Mouse (Mus musculus) erythroblast, adult 5-6 weeks (primary cell): ENCODE measurements around the gene Olfr1495. TPM values are rescaled to one million over a fixed set of nuclear protein-coding genes. Genes with fewer than 3 reads are reported as not detected.
"Not testable (repeated sequence)": the region's sequence is repeated elsewhere in the genome, so short reads cannot be mapped to it uniquely, and the experiment has no call there.

Experiments used
- ATAC-seq: replicated peaks from 2 replicates; pipeline ENCODE4 v1.8.0; 2016; ENCODE audit warnings: moderate number of reproducible peaks, mild to moderate bottlenecking, moderate TSS enrichment, inconsistent platforms; ENCODE audit not compliant: poor library complexity, low FRiP score, severe bottlenecking
- total RNA-seq, 2 experiments: library from RNA; stranded (forward) in 1 of 2; stranded (reverse) in 1 of 2; fragments of 150-400 nt in 1 of 2; fragments of 200-764, 138-1000 nt in 1 of 2; gene quantifications; 2 replicates each; pipeline versions ENCODE4 v1.2.3 to v1.2.4; 2015 to 2017; ENCODE audit warnings: low replicate concordance in 2 of 2

Olfr1495 gene
- total RNA-seq (2015; ENCODE audit: low replicate concordance) (not detected in 2 replicates), total RNA-seq (2017; ENCODE audit: low replicate concordance) (not detected in 2 replicates)

GRCm38 (mm10) chr19:13764306-13764705 is at the start of gene Olfr1495:
TSS of gene Olfr1495 (plus strand) at chr19:13764606.
- ATAC-seq, result no peak

GRCm38 (mm10) chr19:13722978-13723377 is 41.4 kb upstream of the Olfr1495 start, which contains the start of gene Olfr1493-ps1:
TSS of gene Olfr1493-ps1 (plus strand) at chr19:13723278.
- ATAC-seq, result no peak

GRCm38 (mm10) chr19:13739428-13739827 is 25.0 kb upstream of the Olfr1495 start, which contains the start of gene Olfr1494:
TSS of gene Olfr1494 (plus strand) at chr19:13739728.
- no peak for ATAC-seq

GRCm38 (mm10) chr19:13749366-13749765 is 15.0 kb upstream of the Olfr1495 start:
- ATAC-seq, result no peak

- ATAC-seq, result no peak
Observed at GRCm38 (mm10) chr19:13768565-13769276, 4.3 kb downstream of the Olfr1495 start.

GRCm38 (mm10) chr19:13777578-13777977 is 13.2 kb downstream of the Olfr1495 start, which contains the start of gene Olfr1496:
TSS of gene Olfr1496 (plus strand) at chr19:13777878.
- ATAC-seq, result no peak

GRCm38 (mm10) chr19:13798102-13798501 is 33.7 kb downstream of the Olfr1495 start, which contains the start of gene Olfr1497:
TSS of gene Olfr1497 (minus strand) at chr19:13798202.
- no peak for ATAC-seq

- not testable (repeated sequence) for ATAC-seq
Observed at GRCm38 (mm10) chr19:13805486-13805885, 41.1 kb downstream of the Olfr1495 start.

- ATAC-seq, result no peak
Observed at GRCm38 (mm10) chr19:13812823-13813222, 48.4 kb downstream of the Olfr1495 start.

GRCm38 (mm10) chr19:13818827-13819226 is 54.4 kb downstream of the Olfr1495 start:
- ATAC-seq, result no peak

GRCm38 (mm10) chr19:13819347-13819746 is 54.9 kb downstream of the Olfr1495 start, which contains the start of gene Olfr1499:
TSS of gene Olfr1499 (minus strand) at chr19:13819447.
- no peak for ATAC-seq

Other genes starting within 250 kb of the Olfr1495 start
- gene Olfr1480, start 236.7 kb upstream of the Olfr1495 start, total RNA-seq (2015; ENCODE audit: low replicate concordance), result not detected in 2 replicates
- gene Olfr1480, start 236.7 kb upstream of the Olfr1495 start, total RNA-seq (2017; ENCODE audit: low replicate concordance), result not detected in 2 replicates
- gene Olfr1484, start 181.1 kb upstream of the Olfr1495 start, total RNA-seq (2015; ENCODE audit: low replicate concordance), result not detected in 2 replicates
- gene Olfr1484, start 181.1 kb upstream of the Olfr1495 start, total RNA-seq (2017; ENCODE audit: low replicate concordance), result not detected in 2 replicates
- gene Olfr1487, start 147.2 kb upstream of the Olfr1495 start, total RNA-seq (2015; ENCODE audit: low replicate concordance), result not detected in 2 replicates
- gene Olfr1487, start 147.2 kb upstream of the Olfr1495 start, total RNA-seq (2017; ENCODE audit: low replicate concordance), result not detected in 2 replicates
- not detected in 2 replicates for gene Olfr1489, start 133.0 kb upstream of the Olfr1495 start, total RNA-seq (2015; ENCODE audit: low replicate concordance)
- not detected in 2 replicates for gene Olfr1489, start 133.0 kb upstream of the Olfr1495 start, total RNA-seq (2017; ENCODE audit: low replicate concordance)
- not detected in 2 replicates for gene Olfr1490, start 113.5 kb upstream of the Olfr1495 start, total RNA-seq (2015; ENCODE audit: low replicate concordance)
- gene Olfr1490, start 113.5 kb upstream of the Olfr1495 start, total RNA-seq (2017; ENCODE audit: low replicate concordance), result not detected in 2 replicates
- gene Olfr1491, start 67.3 kb upstream of the Olfr1495 start, total RNA-seq (2015; ENCODE audit: low replicate concordance), result not detected in 2 replicates
- gene Olfr1491, start 67.3 kb upstream of the Olfr1495 start, total RNA-seq (2017; ENCODE audit: low replicate concordance), result not detected in 2 replicates
- gene Olfr1493-ps1, start 41.3 kb upstream of the Olfr1495 start, total RNA-seq (2015; ENCODE audit: low replicate concordance), result not detected in 2 replicates
- gene Olfr1493-ps1, start 41.3 kb upstream of the Olfr1495 start, total RNA-seq (2017; ENCODE audit: low replicate concordance), result 0.26 TPM in 1 of 2 replicates, not detected in the other
- gene Olfr1494, start 24.9 kb upstream of the Olfr1495 start, total RNA-seq (2015; ENCODE audit: low replicate concordance), result not detected in 2 replicates
- not detected in 2 replicates for gene Olfr1494, start 24.9 kb upstream of the Olfr1495 start, total RNA-seq (2017; ENCODE audit: low replicate concordance)
- gene Olfr1496, start 13.3 kb downstream of the Olfr1495 start, total RNA-seq (2015; ENCODE audit: low replicate concordance), result not detected in 2 replicates
- 2.0 TPM in 1 of 2 replicates, not detected in the other for gene Olfr1496, start 13.3 kb downstream of the Olfr1495 start, total RNA-seq (2017; ENCODE audit: low replicate concordance)
- not detected in 2 replicates for gene Olfr1497, start 33.6 kb downstream of the Olfr1495 start, total RNA-seq (2015; ENCODE audit: low replicate concordance)
- gene Olfr1497, start 33.6 kb downstream of the Olfr1495 start, total RNA-seq (2017; ENCODE audit: low replicate concordance), result not detected in 2 replicates
- gene Olfr1499, start 54.8 kb downstream of the Olfr1495 start, total RNA-seq (2015; ENCODE audit: low replicate concordance), result not detected in 2 replicates
- gene Olfr1499, start 54.8 kb downstream of the Olfr1495 start, total RNA-seq (2017; ENCODE audit: low replicate concordance), result 0.51 TPM in 1 of 2 replicates, not detected in the other
- not detected in 2 replicates for gene Olfr1500, start 65.9 kb downstream of the Olfr1495 start, total RNA-seq (2015; ENCODE audit: low replicate concordance)
- not detected in 2 replicates for gene Olfr1500, start 65.9 kb downstream of the Olfr1495 start, total RNA-seq (2017; ENCODE audit: low replicate concordance)
- gene Olfr1501, start 86.1 kb downstream of the Olfr1495 start, total RNA-seq (2015; ENCODE audit: low replicate concordance), result not detected in 2 replicates
- gene Olfr1501, start 86.1 kb downstream of the Olfr1495 start, total RNA-seq (2017; ENCODE audit: low replicate concordance), result not detected in 2 replicates
- gene Olfr1502, start 97.2 kb downstream of the Olfr1495 start, total RNA-seq (2015; ENCODE audit: low replicate concordance), result not detected in 2 replicates
- not detected in 2 replicates for gene Olfr1502, start 97.2 kb downstream of the Olfr1495 start, total RNA-seq (2017; ENCODE audit: low replicate concordance)
- not detected in 2 replicates for gene Olfr1504, start 133.3 kb downstream of the Olfr1495 start, total RNA-seq (2015; ENCODE audit: low replicate concordance)
- gene Olfr1504, start 133.3 kb downstream of the Olfr1495 start, total RNA-seq (2017; ENCODE audit: low replicate concordance), result not detected in 2 replicates
- gene Olfr1505, start 148.9 kb downstream of the Olfr1495 start, total RNA-seq (2015; ENCODE audit: low replicate concordance), result not detected in 2 replicates
- not detected in 2 replicates for gene Olfr1505, start 148.9 kb downstream of the Olfr1495 start, total RNA-seq (2017; ENCODE audit: low replicate concordance)